Mouse (Mus musculus) ES-Bruce4 (cell line): Measurements from ENCODE around the gene Ifih1.

Experiments
- CTCF ChIP-seq: IDR thresholded peaks from one replicate; pipeline ENCODE4 v1.8.1; 2011; ENCODE audit warnings: low read depth, low read length
- EP300 ChIP-seq: IDR thresholded peaks from 2 replicates; pipeline ENCODE4 v1.6.1; 2011; ENCODE audit warnings: low read depth, low read length; ENCODE audit not compliant: insufficient read depth
- POLR2A ChIP-seq: IDR thresholded peaks from one replicate; pipeline ENCODE4 v1.8.1; 2011; ENCODE audit warnings: low read length; ENCODE audit not compliant: insufficient read depth

GRCm38 (mm10) chr2:62669848-62670247 is 23.8 kb upstream of the Ifih1 start:
- no peak for TF ChIP-seq POLR2A
- TF ChIP-seq EP300, result no peak
- no peak for TF ChIP-seq CTCF
